Mouse (Mus musculus) cerebellum, adult 2 months (tissue): ENCODE data around the gene Mllt1.

ENCODE experiments used
- CTCF ChIP-seq: fragments of 200-500 bp; IDR thresholded peaks from 2 replicates; pipeline ENCODE4 v1.5.1; 2011; ENCODE audit warnings: low read depth, mild to moderate bottlenecking, control low read depth, low read length, moderate library complexity, borderline replicate concordance; ENCODE audit not compliant: insufficient read depth
- POLR2A ChIP-seq: fragments of 200-500 bp; IDR thresholded peaks from 2 replicates; pipeline ENCODE4 v1.6.1; 2011; ENCODE audit warnings: low read length, control low read depth, borderline replicate concordance; ENCODE audit not compliant: insufficient read depth

DNA sequence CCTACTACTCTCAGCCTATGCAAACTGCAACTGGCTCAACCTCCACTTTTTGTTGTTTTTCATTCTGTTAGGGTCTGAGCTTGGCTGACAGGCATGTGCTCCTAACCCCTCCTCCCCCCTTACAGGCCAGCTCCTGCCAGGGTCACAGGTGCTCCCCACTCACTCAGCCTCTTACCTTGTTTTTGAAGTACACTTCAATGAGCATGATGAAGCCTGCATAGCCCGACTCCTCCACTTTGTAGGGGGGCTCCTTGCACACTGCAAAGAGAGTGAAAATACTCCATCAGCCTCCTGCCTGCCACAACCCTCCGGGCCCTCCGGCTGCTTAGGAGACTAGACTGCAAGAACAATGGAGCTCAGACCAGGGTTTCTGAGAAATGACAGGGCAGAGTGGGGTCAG lies 15.5 kb downstream of the Mllt1 start:
- no peak for TF ChIP-seq CTCF
- TF ChIP-seq POLR2A = no peak
